Mouse (Mus musculus): Measurements from ENCODE around the gene Prr3. TPM values are rescaled to one million over a fixed set of nuclear protein-coding genes. Genes with fewer than 3 reads are reported as not detected.

The Prr3 gene
- total and polyA plus RNA-seq, 2 experiments from 2014 or later = 0.61 to 8.6 TPM

- Histone ChIP-seq H3K27ac (ENCODE audit: low read depth) (no peak overlapping the region), H3K4me3 (ENCODE audit: low read depth, low read length) (no peak overlapping the region), H3K36me3 (replicated peaks; ENCODE audit: control insufficient read depth, insufficient read depth, low read length) (peaks cover 24% of the 10 kb centered on the region), H3K27me3 (ENCODE audit: control insufficient read depth, insufficient read depth, low read length) (no peaks in the 10 kb centered on the region), H3K9me3 (replicated peaks; ENCODE audit: control insufficient read depth, low read length) (no peaks in the 10 kb centered on the region), H3K4me1 (ENCODE audit: control insufficient read depth, insufficient read depth) (peaks cover 6% of the 10 kb centered on the region; the same call in 1 of the 2 replicates), H3K4me2 (ENCODE audit: low read depth, low read length) (no peak overlapping the region), H3K9ac (replicated peaks; ENCODE audit: low read depth, low read length) (no peak overlapping the region)
- 34% methylated on average over 10 of the region's 10 CpGs for WGBS
- DNase-seq (ENCODE audit: low spot score) = no peak
- ATAC-seq (ENCODE audit: insufficient read depth, low read depth) = no peak
- TF ChIP-seq EP300 (IDR thresholded peaks at IDR 0.05; ENCODE audit: low read depth) (no peak), CTCF (IDR thresholded peaks at IDR 0.05; ENCODE audit: low read depth) (no peak)
Measured at GRCm38 (mm10) chr17:35991781-35992180, 11.7 kb upstream of the Prr3 start.

DNA sequence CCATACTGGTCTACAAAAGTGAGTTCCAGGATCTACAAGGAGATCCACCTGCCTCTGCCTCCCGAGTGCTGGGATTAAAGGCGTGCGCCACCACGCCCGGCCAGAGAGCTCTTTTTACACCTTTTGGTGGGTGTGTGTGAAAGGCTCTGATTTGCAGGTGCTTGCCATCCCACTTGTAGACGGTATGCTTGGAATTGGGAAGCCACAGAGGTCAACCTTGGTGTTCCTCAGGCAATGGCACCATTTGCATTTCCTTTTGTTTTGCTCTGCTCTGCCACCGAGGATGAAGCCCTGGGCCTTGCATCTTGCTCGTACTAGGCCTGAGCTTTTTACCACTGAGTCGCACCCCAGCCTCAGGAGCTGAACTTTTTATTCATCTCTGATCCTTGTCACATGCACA lies 1.7 kb upstream of the Prr3 start:
- peaks cover 37% of the 10 kb centered on the region for H3K36me3 ChIP-seq (replicated peaks; ENCODE audit: control insufficient read depth, insufficient read depth, low read length)

DNA sequence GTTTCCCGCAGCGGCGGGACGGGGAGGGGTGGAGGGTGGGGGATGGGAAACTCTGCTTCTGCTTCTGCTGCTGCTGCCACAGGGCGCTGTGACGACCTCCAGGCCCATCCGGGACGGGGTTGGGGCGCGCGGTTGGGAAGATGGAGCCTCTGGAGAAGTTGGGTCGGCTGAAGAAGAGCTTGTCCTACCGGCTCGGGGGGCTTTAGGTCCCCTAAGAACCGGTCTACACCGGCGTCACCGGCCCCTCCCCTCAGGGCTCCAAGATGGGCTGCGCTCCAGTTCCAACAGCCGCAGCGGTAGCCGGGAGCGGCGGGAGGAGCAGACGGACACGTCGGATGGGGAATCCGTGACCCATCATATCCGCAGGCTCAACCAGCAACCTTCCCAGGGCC lies 323 bp upstream of the Prr3 start:
- H3K4me1 ChIP-seq (ENCODE audit: control insufficient read depth, insufficient read depth) = 0 out of 2 replicates have a peak, but pooled peaks cover 7% of the 10 kb centered on the region
- no peak for TF ChIP-seq EP300 (IDR thresholded peaks at IDR 0.05; ENCODE audit: low read depth)
- TF ChIP-seq CTCF (IDR thresholded peaks at IDR 0.05; ENCODE audit: low read depth) = no peak
- H3K4me2 ChIP-seq (ENCODE audit: low read depth, low read length) = peak overlapping the region; percentile 87
- H3K4me3 ChIP-seq (ENCODE audit: low read depth, low read length) = peak overlapping the region; percentile 87
- H3K36me3 ChIP-seq (replicated peaks; ENCODE audit: control insufficient read depth, insufficient read depth, low read length) = peaks cover 37% of the 10 kb centered on the region
- peak overlapping the region; percentile 89 for H3K27ac ChIP-seq (ENCODE audit: low read depth)
- DNase-seq (ENCODE audit: low spot score) (peak; percentile 24), ATAC-seq (ENCODE audit: insufficient read depth, low read depth) (peak; percentile 18)
- no peaks in the 10 kb centered on the region for H3K9me3 ChIP-seq (replicated peaks; ENCODE audit: control insufficient read depth, low read length)
- under 1% methylated on average over 28 of the region's 29 CpGs for WGBS
- H3K27me3 ChIP-seq (ENCODE audit: control insufficient read depth, insufficient read depth, low read length) = no peaks in the 10 kb centered on the region
- peak overlapping the region; percentile 73 for H3K9ac ChIP-seq (replicated peaks; ENCODE audit: low read depth, low read length)

More for the DNA sequence above, 1.7 kb upstream of the Prr3 start:
- Histone ChIP-seq H3K4me2 (ENCODE audit: low read depth, low read length) (no peak overlapping the region), H3K4me3 (ENCODE audit: low read depth, low read length) (no peak overlapping the region), H3K9me3 (replicated peaks; ENCODE audit: control insufficient read depth, low read length) (no peaks in the 10 kb centered on the region), H3K27me3 (ENCODE audit: control insufficient read depth, insufficient read depth, low read length) (no peaks in the 10 kb centered on the region), H3K4me1 (ENCODE audit: control insufficient read depth, insufficient read depth) (0 out of 2 replicates have a peak, but pooled peaks cover 7% of the 10 kb centered on the region), H3K9ac (replicated peaks; ENCODE audit: low read depth, low read length) (no peak overlapping the region), H3K27ac (ENCODE audit: low read depth) (no peak overlapping the region)
- ATAC-seq (ENCODE audit: insufficient read depth, low read depth) = no peak
- DNase-seq (ENCODE audit: low spot score) = no peak
- 89% methylated on average over 9 of the region's 9 CpGs for WGBS
- TF ChIP-seq EP300 (IDR thresholded peaks at IDR 0.05; ENCODE audit: low read depth) = no peak
- TF ChIP-seq CTCF (IDR thresholded peaks at IDR 0.05; ENCODE audit: low read depth) = no peak

GRCm38 (mm10) chr17:35978811-35979400 lies 1.1 kb downstream of the Prr3 start:
- peaks cover 45% of the 10 kb centered on the region for H3K36me3 ChIP-seq (replicated peaks; ENCODE audit: control insufficient read depth, insufficient read depth, low read length)
- ATAC-seq (ENCODE audit: insufficient read depth, low read depth) = peak; percentile 53
- no peaks in the 10 kb centered on the region for H3K9me3 ChIP-seq (replicated peaks; ENCODE audit: control insufficient read depth, low read length)
- peak overlapping the region; percentile 87 for H3K4me3 ChIP-seq (ENCODE audit: low read depth, low read length)
- TF ChIP-seq EP300 (IDR thresholded peaks at IDR 0.05; ENCODE audit: low read depth) = no peak
- no peak for TF ChIP-seq CTCF (IDR thresholded peaks at IDR 0.05; ENCODE audit: low read depth)
- under 1% methylated on average over 41 of the region's 41 CpGs for WGBS
- peak overlapping the region; percentile 87 for H3K4me2 ChIP-seq (ENCODE audit: low read depth, low read length)
- DNase-seq (ENCODE audit: low spot score) = peak; percentile 64
- peak overlapping the region; percentile 89 for H3K27ac ChIP-seq (ENCODE audit: low read depth)
- H3K9ac ChIP-seq (replicated peaks; ENCODE audit: low read depth, low read length) = peak overlapping the region; percentile 73
- H3K27me3 ChIP-seq (ENCODE audit: control insufficient read depth, insufficient read depth, low read length) = no peaks in the 10 kb centered on the region
- 0 out of 2 replicates have a peak, but pooled peaks cover 7% of the 10 kb centered on the region for H3K4me1 ChIP-seq (ENCODE audit: control insufficient read depth, insufficient read depth)

DNA sequence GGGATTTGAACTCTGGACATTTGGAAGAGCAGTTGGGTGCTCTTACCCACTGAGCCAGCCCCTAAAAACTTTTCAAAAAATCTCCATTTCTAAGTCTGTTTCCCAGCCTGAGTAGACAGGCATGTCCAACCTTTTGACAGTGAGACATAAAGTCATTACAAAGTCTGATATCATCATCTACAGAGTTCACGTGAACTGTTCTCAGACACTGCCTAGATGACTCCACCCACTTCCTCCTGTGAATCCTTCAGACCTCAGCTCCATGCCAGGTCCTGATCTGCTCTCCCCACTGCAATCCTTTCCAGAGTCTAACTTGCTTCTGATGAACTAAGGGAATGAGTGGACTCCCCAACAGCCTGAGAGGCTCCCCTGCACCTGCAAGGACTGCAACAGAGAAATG lies 7.9 kb downstream of the Prr3 start:
- Histone ChIP-seq H3K4me1 (ENCODE audit: control insufficient read depth, insufficient read depth) (peaks cover 9% of the 10 kb centered on the region), H3K27ac (ENCODE audit: low read depth) (no peak overlapping the region), H3K9me3 (replicated peaks; ENCODE audit: control insufficient read depth, low read length) (no peaks in the 10 kb centered on the region), H3K9ac (replicated peaks; ENCODE audit: low read depth, low read length) (no peak overlapping the region), H3K36me3 (replicated peaks; ENCODE audit: control insufficient read depth, insufficient read depth, low read length) (peaks cover 27% of the 10 kb centered on the region), H3K4me2 (ENCODE audit: low read depth, low read length) (no peak overlapping the region), H3K4me3 (ENCODE audit: low read depth, low read length) (no peak overlapping the region), H3K27me3 (ENCODE audit: control insufficient read depth, insufficient read depth, low read length) (no peaks in the 10 kb centered on the region)
- TF ChIP-seq EP300 (IDR thresholded peaks at IDR 0.05; ENCODE audit: low read depth) (no peak), CTCF (IDR thresholded peaks at IDR 0.05; ENCODE audit: low read depth) (no peak)
- 23% methylated on average over 1 of the region's 1 CpGs for WGBS
- DNase-seq (ENCODE audit: low spot score) (no peak), ATAC-seq (ENCODE audit: insufficient read depth, low read depth) (no peak)

All from heart, postnatal 0 days (tissue).